Mouse (Mus musculus): ENCODE data around the gene Shtn1.

Shtn1 gene

GRCm38 (mm10) chr19:58970826-58971225, 105.1 kb downstream of the Shtn1 start:
- in situ Hi-C loops (cut with MseI, MboI) = no loop called here

- in situ Hi-C loops (cut with MseI, MboI) = no loop called here
Measured at GRCm38 (mm10) chr19:58968731-58969506, 107.0 kb downstream of the Shtn1 start.

GRCm38 (mm10) chr19:58963011-58963410, 112.9 kb downstream of the Shtn1 start:
- in situ Hi-C loops (cut with MseI, MboI) = no loop called here

GRCm38 (mm10) chr19:58954779-58955178, 121.1 kb downstream of the Shtn1 start:
- in situ Hi-C loops (cut with MseI, MboI) = no loop called here

- in situ Hi-C loops (cut with MseI, MboI) = no loop called here
Measured at GRCm38 (mm10) chr19:58952236-58952635, 123.7 kb downstream of the Shtn1 start.

- in situ Hi-C loops (cut with MseI, MboI) = no loop called here
Measured at GRCm38 (mm10) chr19:58951521-58951920, 124.4 kb downstream of the Shtn1 start.

GRCm38 (mm10) chr19:58945959-58946358, 129.9 kb downstream of the Shtn1 start:
- in situ Hi-C loops (cut with MseI, MboI) = no loop called here

- in situ Hi-C loops (cut with MseI, MboI) = no loop called here
Measured at GRCm38 (mm10) chr19:58942841-58943828, 132.8 kb downstream of the Shtn1 start, which contains the start of the genes Eno4 and Hspa12a. TSS of gene Eno4 (plus strand) at chr19:58943425. TSS of gene Hspa12a (minus strand) at chr19:58943654.

GRCm38 (mm10) chr19:58933062-58933461, 142.8 kb downstream of the Shtn1 start:
- in situ Hi-C loops (cut with MseI, MboI) = no loop called here

- in situ Hi-C loops (cut with MseI, MboI) = no loop called here
Measured at GRCm38 (mm10) chr19:58931081-58931800, 144.7 kb downstream of the Shtn1 start.
